In genomic region chr12:52446501-52446900, GRCm38 (mm10) we compare ENCODE assay signal across 13 mouse cellular contexts. TPM values are rescaled to one million over a fixed set of nuclear protein-coding genes. Genes with fewer than 3 reads are reported as not detected.
DNase-seq lines count a peak whose midpoint lies in the region; ATAC-seq lines count a peak whose summit lies in the region.
"Had no signal": no experiment of that assay in that cellular context is flagged by ENCODE, and none has a peak within 500 bp of the region (broad histone marks: within the 10 kb centered on the region; RNA-seq: fewer than 3 reads in every experiment).

No protein-coding gene starts in this region.

- H3K4me3 ChIP-seq in intestine, embryonic 15.5 days (replicated peaks), result no peak overlapping the region
- H3K4me3 ChIP-seq in liver, embryonic 15.5 days (replicated peaks), result no peak overlapping the region

- peaks cover 4% of the 10 kb centered on the region for H3K4me1 ChIP-seq in intestine, embryonic 15.5 days (replicated peaks)
- H3K4me1 ChIP-seq in liver, embryonic 15.5 days (replicated peaks), result peaks cover 2% of the 10 kb centered on the region; the same call in 1 of the 2 replicates

- peak; percentile 84 for DNase-seq in kidney, adult 18-20 months
- DNase-seq in kidney, postnatal 25 days, result peak; percentile 81 to 89
- no peak for DNase-seq in gastrocnemius, postnatal 36 days
- no peak for DNase-seq in layer of hippocampus, postnatal 10 days (ENCODE audit: low spot score in 2 of 2)
- no peak for DNase-seq in gastrocnemius, postnatal 14 days
- DNase-seq: cerebellum, postnatal 25 days; heart, postnatal 36 days; lung, postnatal 10 days; right cerebral cortex, adult 18-20 months had no signal

- H3K9ac ChIP-seq in intestine, embryonic 15.5 days, result no peak overlapping the region
- H3K9ac ChIP-seq in liver, embryonic 15.5 days, result no peak overlapping the region

- intact Hi-C loops in gastrocnemius, postnatal 36 days (cut with DNase I), result no loop called here
- intact Hi-C loops in gastrocnemius, postnatal 14 days (cut with DNase I; ENCODE audit: low total_unique reads), result loop anchor here (5.0 kb wide), 1 partner anchor 174 kb away; no protein-coding TSS in a partner anchor

- WGBS in intestine, embryonic 15.5 days, result 55% methylated on average over 7 of the region's 7 CpGs
- 59% methylated on average over 7 of the region's 7 CpGs for WGBS in liver, embryonic 15.5 days (ENCODE audit: insufficient replicate concordance)

- no peaks in the 10 kb centered on the region for H3K9me3 ChIP-seq in intestine, embryonic 15.5 days
- no peaks in the 10 kb centered on the region for H3K9me3 ChIP-seq in liver, embryonic 15.5 days (replicated peaks)

- peak; percentile 80 for ATAC-seq in intestine, embryonic 15.5 days
- ATAC-seq in liver, embryonic 15.5 days (ENCODE audit: insufficient read depth), result peak; percentile 76
- no peak for ATAC-seq in cerebellum, adult (ENCODE audit: insufficient number of reproducible peaks, low FRiP score, low TSS enrichment)

- no peaks in the 10 kb centered on the region for H3K27me3 ChIP-seq in intestine, embryonic 15.5 days (replicated peaks)
- H3K27me3 ChIP-seq in liver, embryonic 15.5 days, result no peaks in the 10 kb centered on the region

- no peak overlapping the region for H3K4me2 ChIP-seq in intestine, embryonic 15.5 days (replicated peaks)
- no peak overlapping the region for H3K4me2 ChIP-seq in liver, embryonic 15.5 days
- H3K4me2 ChIP-seq: midbrain, embryonic 11.5 days had no signal

- H3K36me3 ChIP-seq in intestine, embryonic 15.5 days, result no peaks in the 10 kb centered on the region
- H3K36me3 ChIP-seq in liver, embryonic 15.5 days (replicated peaks), result no peaks in the 10 kb centered on the region

- peak overlapping the region; percentile 65 for H3K27ac ChIP-seq in intestine, embryonic 15.5 days
- H3K27ac ChIP-seq in liver, embryonic 15.5 days (replicated peaks), result peak overlapping the region; percentile 77

RNA-seq across cellular contexts. Expression of gene Arhgap5, which starts 57.3 kb away (rescaled TPM):
- polyA plus RNA-seq in intestine, embryonic 15.5 days (2015; fragmentation: Nextera tagmentation; extraction: Ambion mirVana), result 31.5 and 36.0 TPM in 2 replicates
- 7.9 and 9.2 TPM in 2 replicates for polyA plus RNA-seq in liver, embryonic 15.5 days (2015; fragmentation: Nextera tagmentation; extraction: Ambion mirVana)
- 10 to 100 TPM; 30.7 to 35.3 TPM for total RNA-seq in gastrocnemius, postnatal 36 days (2021)
- total RNA-seq in layer of hippocampus, postnatal 10 days (2021), result 100 to 1,000 TPM; 102 to 108 TPM
- total RNA-seq in gastrocnemius, postnatal 14 days (2021), result 10 to 100 TPM; 29.6 to 30.0 TPM

Comparison
In these comparisons a context has a peak if more than half of its experiments do, and no peak if none do; other contexts are left out.
1. DNase-seq: peak in kidney, adult 18-20 months (single experiment) and kidney, postnatal 25 days (2 of 2); none in gastrocnemius, postnatal 36 days (0 of 2), layer of hippocampus, postnatal 10 days (0 of 2) and gastrocnemius, postnatal 14 days (single experiment).